In genomic region chr10:77607441-77607840, GRCm38 (mm10) we compare ENCODE assay signal across 8 mouse cellular contexts. TPM values are rescaled to one million over a fixed set of nuclear protein-coding genes. Genes with fewer than 3 reads are reported as not detected.
DNase-seq lines count a peak whose midpoint lies in the region; ATAC-seq and TF ChIP-seq lines count a peak whose summit lies in the region.

No protein-coding gene starts in this region.

- peak overlapping the region; percentile 97 for H3K4me2 ChIP-seq in heart, embryonic 13.5 days
- H3K4me2 ChIP-seq in intestine, postnatal 0 days (replicated peaks; ENCODE audit: low read depth), result peak overlapping the region; percentile 70
- H3K4me2 ChIP-seq in midbrain, embryonic 13.5 days (replicated peaks), result peak overlapping the region; percentile 79

- peak overlapping the region; percentile 72 for H3K4me3 ChIP-seq in heart, embryonic 13.5 days
- peak overlapping the region; percentile 87 for H3K4me3 ChIP-seq in bone marrow macrophage, adult 2 months (ENCODE audit: insufficient read depth, low read length)
- peak overlapping the region; percentile 69 for H3K4me3 ChIP-seq in intestine, postnatal 0 days (ENCODE audit: low read depth, low read length)
- H3K4me3 ChIP-seq in midbrain, embryonic 13.5 days (replicated peaks), result peak overlapping the region; percentile 76

- H3K27me3 ChIP-seq in heart, embryonic 13.5 days (replicated peaks), result no peaks in the 10 kb centered on the region
- H3K27me3 ChIP-seq in intestine, postnatal 0 days (replicated peaks; ENCODE audit: control insufficient read depth, insufficient read depth, low read length), result no peaks in the 10 kb centered on the region
- H3K27me3 ChIP-seq in midbrain, embryonic 13.5 days, result no peaks in the 10 kb centered on the region

- DNase-seq in heart, postnatal 10 days, result no peak
- DNase-seq in layer of hippocampus, postnatal 14 days (ENCODE audit: low spot score in 2 of 2), result no peak
- no peak for DNase-seq in right cerebral cortex, postnatal 10 days (ENCODE audit: low spot score in 2 of 2)

- no peak for TF ChIP-seq POLR2A in bone marrow macrophage, adult 2 months (IDR thresholded peaks at IDR 0.05; ENCODE audit: borderline replicate concordance, low read depth, low read length)

- intact Hi-C loops in heart, postnatal 10 days (cut with DNase I), result no loop called here

- H3K27ac ChIP-seq in heart, embryonic 13.5 days (replicated peaks), result no peak overlapping the region
- peak overlapping the region; percentile 85 for H3K27ac ChIP-seq in bone marrow macrophage, adult 2 months (ENCODE audit: insufficient read depth, low read depth, low read length)
- peak overlapping the region; percentile 98; the same call in 1 of the 2 replicates for H3K27ac ChIP-seq in intestine, postnatal 0 days (ENCODE audit: low read depth, low read length)
- H3K27ac ChIP-seq in midbrain, embryonic 13.5 days, result no peak overlapping the region

- H3K9ac ChIP-seq in heart, embryonic 13.5 days, result peak overlapping the region; percentile 92
- H3K9ac ChIP-seq in intestine, postnatal 0 days (ENCODE audit: low read depth, low read length), result peak overlapping the region; percentile 82; the same call in 1 of the 2 replicates
- peak overlapping the region; percentile 85; the same call in 1 of the 2 replicates for H3K9ac ChIP-seq in midbrain, embryonic 13.5 days (replicated peaks)

- WGBS in heart, embryonic 13.5 days, result 58% methylated on average over 5 of the region's 5 CpGs
- 49% methylated on average over 5 of the region's 5 CpGs for WGBS in intestine, postnatal 0 days
- 77% methylated on average over 5 of the region's 5 CpGs for WGBS in midbrain, embryonic 13.5 days

- no peak for TF ChIP-seq CTCF in bone marrow macrophage, adult 2 months (IDR thresholded peaks at IDR 0.05; ENCODE audit: low read depth, low read length)
- TF ChIP-seq CTCF in intestine, postnatal 0 days (IDR thresholded peaks at IDR 0.05; ENCODE audit: low read depth), result no peak

- ATAC-seq in heart, embryonic 13.5 days (ENCODE audit: extremely low read depth, insufficient number of reproducible peaks, low FRiP score, low TSS enrichment), result no peak
- no peak for ATAC-seq in intestine, postnatal 0 days
- no peak for ATAC-seq in midbrain, embryonic 13.5 days
- ATAC-seq in monocyte, adult 5-6 weeks (replicated peaks; ENCODE audit: insufficient number of reproducible peaks, low FRiP score, low TSS enrichment, poor library complexity, severe bottlenecking), result no peak

- H3K9me3 ChIP-seq in heart, embryonic 13.5 days, result no peaks in the 10 kb centered on the region
- no peaks in the 10 kb centered on the region for H3K9me3 ChIP-seq in intestine, postnatal 0 days (ENCODE audit: control insufficient read depth)
- H3K9me3 ChIP-seq in midbrain, embryonic 13.5 days, result no peaks in the 10 kb centered on the region

- H3K36me3 ChIP-seq in heart, embryonic 13.5 days, result peaks cover 46% of the 10 kb centered on the region
- peaks cover 25% of the 10 kb centered on the region for H3K36me3 ChIP-seq in intestine, postnatal 0 days (ENCODE audit: control insufficient read depth, insufficient read depth)
- peaks cover 29% of the 10 kb centered on the region for H3K36me3 ChIP-seq in midbrain, embryonic 13.5 days

- peaks cover 37% of the 10 kb centered on the region for H3K4me1 ChIP-seq in heart, embryonic 13.5 days
- peaks cover 14% of the 10 kb centered on the region for H3K4me1 ChIP-seq in bone marrow macrophage, adult 2 months (ENCODE audit: control insufficient read depth, insufficient read depth, low read length)
- H3K4me1 ChIP-seq in intestine, postnatal 0 days (replicated peaks; ENCODE audit: control insufficient read depth, insufficient read depth, low read length), result no peaks in the 10 kb centered on the region
- peaks cover 25% of the 10 kb centered on the region for H3K4me1 ChIP-seq in midbrain, embryonic 13.5 days (replicated peaks)

RNA-seq across cellular contexts. Expression of gene Gm49325, which starts 1.4 kb away (rescaled TPM):
- polyA plus RNA-seq in heart, embryonic 13.5 days (2015; fragmentation: Nextera tagmentation; extraction: Ambion mirVana), result 2.8 TPM in 1 of 2 replicates, not detected in the other
- total RNA-seq in heart, postnatal 10 days (2021), result 10 to 100 TPM; 12.2 to 13.5 TPM
- 40.9 and 41.8 TPM in 2 replicates for polyA plus RNA-seq in bone marrow macrophage, adult 2 months (2012; ENCODE audit: insufficient read depth, insufficient read length, missing spikeins)
- polyA plus RNA-seq in intestine, postnatal 0 days (2015; fragmentation: Nextera tagmentation; extraction: Ambion mirVana), result 18.9 TPM in 2 replicates
- polyA plus RNA-seq in midbrain, embryonic 13.5 days (2015; fragmentation: Nextera tagmentation; extraction: Ambion mirVana), result 2.5 TPM in 1 of 2 replicates, not detected in the other
- 1.7 to 5.5 TPM in 2 of 3 replicates, not detected in the other for total RNA-seq in monocyte, adult 5-6 weeks (2017)
- 10 to 100 TPM; 12.6 to 19.9 TPM for total RNA-seq in layer of hippocampus, postnatal 14 days (2021)

RNA-seq across cellular contexts. Expression of gene Sumo3, which starts 1.5 kb away (rescaled TPM):
- 171 and 186 TPM in 2 replicates for polyA plus RNA-seq in heart, embryonic 13.5 days (2015; fragmentation: Nextera tagmentation; extraction: Ambion mirVana)
- total RNA-seq in heart, postnatal 10 days (2021), result 10 to 100 TPM; 68.3 to 79.2 TPM
- 165 and 203 TPM in 2 replicates for polyA plus RNA-seq in bone marrow macrophage, adult 2 months (2012; ENCODE audit: insufficient read depth, insufficient read length, missing spikeins)
- 256 and 269 TPM in 2 replicates for polyA plus RNA-seq in intestine, postnatal 0 days (2015; fragmentation: Nextera tagmentation; extraction: Ambion mirVana)
- 302 and 320 TPM in 2 replicates for polyA plus RNA-seq in midbrain, embryonic 13.5 days (2015; fragmentation: Nextera tagmentation; extraction: Ambion mirVana)
- total RNA-seq in monocyte, adult 5-6 weeks (2017), result 84.2 to 128 TPM (median 126 TPM) in 3 replicates
- 100 to 1,000 TPM; 116 to 134 TPM for total RNA-seq in layer of hippocampus, postnatal 14 days (2021)

RNA-seq across cellular contexts. Expression of gene Ube2g2, which starts 14.6 kb away (rescaled TPM):
- 78.6 and 81.9 TPM in 2 replicates for polyA plus RNA-seq in heart, embryonic 13.5 days (2015; fragmentation: Nextera tagmentation; extraction: Ambion mirVana)
- total RNA-seq in heart, postnatal 10 days (2021), result 10 to 100 TPM; 57.7 to 68.8 TPM
- 57.9 and 61.2 TPM in 2 replicates for polyA plus RNA-seq in bone marrow macrophage, adult 2 months (2012; ENCODE audit: insufficient read depth, insufficient read length, missing spikeins)
- 36.4 and 37.8 TPM in 2 replicates for polyA plus RNA-seq in intestine, postnatal 0 days (2015; fragmentation: Nextera tagmentation; extraction: Ambion mirVana)
- 89.8 and 95.5 TPM in 2 replicates for polyA plus RNA-seq in midbrain, embryonic 13.5 days (2015; fragmentation: Nextera tagmentation; extraction: Ambion mirVana)
- total RNA-seq in monocyte, adult 5-6 weeks (2017), result 60.6 to 127 TPM (median 70.3 TPM) in 3 replicates
- total RNA-seq in layer of hippocampus, postnatal 14 days (2021), result 10 to 100 TPM; 63.9 to 69.0 TPM

RNA-seq across cellular contexts. Expression of gene Pttg1ip, which starts 25.9 kb away (rescaled TPM):
- polyA plus RNA-seq in heart, embryonic 13.5 days (2015; fragmentation: Nextera tagmentation; extraction: Ambion mirVana), result 103 and 110 TPM in 2 replicates
- 100 to 1,000 TPM; 134 to 148 TPM for total RNA-seq in heart, postnatal 10 days (2021)
- polyA plus RNA-seq in bone marrow macrophage, adult 2 months (2012; ENCODE audit: insufficient read depth, insufficient read length, missing spikeins), result 98.5 and 102 TPM in 2 replicates
- polyA plus RNA-seq in intestine, postnatal 0 days (2015; fragmentation: Nextera tagmentation; extraction: Ambion mirVana), result 200 and 201 TPM in 2 replicates
- polyA plus RNA-seq in midbrain, embryonic 13.5 days (2015; fragmentation: Nextera tagmentation; extraction: Ambion mirVana), result 57.5 and 59.0 TPM in 2 replicates
- total RNA-seq in monocyte, adult 5-6 weeks (2017), result 79.9 to 128 TPM (median 104 TPM) in 3 replicates
- total RNA-seq in layer of hippocampus, postnatal 14 days (2021), result 10 to 100 TPM; 77.4 to 79.9 TPM

Comparison
In these comparisons a context has a peak if more than half of its experiments do, and no peak if none do; other contexts are left out.
1. H3K27ac ChIP-seq: peak in bone marrow macrophage, adult 2 months (single experiment) and intestine, postnatal 0 days (single experiment); none in heart, embryonic 13.5 days (single experiment) and midbrain, embryonic 13.5 days (single experiment).
2. Peak in every context shown above with its lines, with median percentiles within 50 percentile points of each other: H3K4me2 ChIP-seq, H3K4me3 ChIP-seq and H3K9ac ChIP-seq.